Mouse (Mus musculus): ENCODE measurements around the gene Krt13. TPM values are rescaled to one million over a fixed set of nuclear protein-coding genes. Genes with fewer than 3 reads are reported as not detected.

The Krt13 gene
- polyA plus RNA-seq, 1 experiment from 2014 or later, result not detected

DNA sequence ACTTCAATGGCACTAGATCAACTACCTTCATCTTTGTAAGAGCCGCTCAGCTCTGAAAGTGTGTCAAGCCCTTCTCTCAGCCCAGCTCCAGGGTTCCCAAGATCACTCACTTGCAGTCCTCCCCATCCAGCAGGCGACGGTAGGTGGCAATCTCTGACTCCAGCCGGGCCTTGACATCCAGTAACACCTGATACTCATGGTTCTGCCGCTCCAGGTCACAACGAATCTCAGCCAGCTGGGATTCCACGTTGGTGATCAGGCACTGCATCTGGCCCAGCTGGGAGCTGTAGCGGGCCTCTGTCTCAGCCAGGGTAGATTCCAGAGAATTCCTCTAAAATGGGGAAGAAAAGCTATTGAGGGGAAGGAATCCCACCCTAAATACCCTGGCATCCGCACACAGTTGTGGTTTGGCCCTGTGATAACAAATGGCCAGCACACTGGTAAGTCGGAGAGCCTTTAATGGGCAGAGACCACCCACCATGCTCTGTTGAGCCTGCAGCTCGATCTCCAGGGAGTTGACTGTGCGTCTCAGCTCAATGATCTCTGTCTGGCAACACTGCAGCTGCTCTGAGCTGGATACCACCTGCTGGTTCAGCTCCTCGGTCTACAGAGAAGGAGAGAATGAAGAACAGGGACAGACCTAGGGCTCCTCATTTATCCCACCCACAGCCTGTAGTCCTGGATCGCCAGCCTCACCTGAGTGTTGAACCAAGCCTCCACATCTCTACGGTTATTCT is 18.5 kb downstream of the Krt13 start:
- Histone ChIP-seq H3K4me3 (no peak overlapping the region), H3K27me3 (no peaks in the 10 kb centered on the region), H3K4me2 (no peak overlapping the region), H3K9ac (no peak overlapping the region), H3K4me1 (no peaks in the 10 kb centered on the region), H3K9me3 (replicated peaks) (no peaks in the 10 kb centered on the region), H3K36me3 (ENCODE audit: poor library complexity, severe bottlenecking) (no peaks in the 10 kb centered on the region), H3K27ac (no peak overlapping the region)
- 72% methylated on average over 15 of the region's 15 CpGs for WGBS
- ATAC-seq, result no peak

DNA sequence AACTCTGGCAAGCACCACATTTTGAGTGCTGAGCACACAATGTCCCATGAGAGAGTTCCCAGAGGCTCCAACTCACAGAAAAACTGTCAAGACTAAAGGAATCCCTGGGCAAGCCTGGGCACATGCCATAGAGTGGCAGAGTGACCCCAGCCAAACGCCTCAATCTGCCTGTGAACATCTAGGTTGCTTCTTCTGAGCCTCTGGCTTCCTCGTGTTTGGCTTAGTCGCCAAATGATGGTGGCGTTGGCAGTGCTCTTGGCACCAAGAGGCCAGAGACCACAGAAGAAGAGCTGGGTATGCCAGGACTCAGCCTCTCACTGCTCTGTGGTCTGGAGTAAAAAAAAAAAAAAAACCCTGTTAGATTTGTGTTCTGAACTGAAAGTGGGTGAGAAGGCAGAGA is 21.0 kb downstream of the Krt13 start:
- no peak overlapping the region for H3K9ac ChIP-seq

GRCm38 (mm10) chr11:100097819-100098218 is 23.5 kb downstream of the Krt13 start:
- H3K4me2 ChIP-seq, result no peak overlapping the region
- H3K27ac ChIP-seq, result no peak overlapping the region
- no peaks in the 10 kb centered on the region for H3K4me1 ChIP-seq
- no peak overlapping the region for H3K4me3 ChIP-seq
- ATAC-seq, result no peak
- no peaks in the 10 kb centered on the region for H3K9me3 ChIP-seq (replicated peaks)
- 85% methylated on average over 9 of the region's 9 CpGs for WGBS
- no peak overlapping the region for H3K9ac ChIP-seq
- H3K36me3 ChIP-seq (ENCODE audit: poor library complexity, severe bottlenecking), result no peaks in the 10 kb centered on the region
- H3K27me3 ChIP-seq, result no peaks in the 10 kb centered on the region

More for the DNA sequence above, 21.0 kb downstream of the Krt13 start:
- Histone ChIP-seq H3K36me3 (ENCODE audit: poor library complexity, severe bottlenecking) (no peaks in the 10 kb centered on the region), H3K9me3 (replicated peaks) (no peaks in the 10 kb centered on the region), H3K4me2 (no peak overlapping the region), H3K4me1 (no peaks in the 10 kb centered on the region), H3K27me3 (no peaks in the 10 kb centered on the region), H3K4me3 (no peak overlapping the region), H3K27ac (no peak overlapping the region)
- WGBS, result 78% methylated on average over 4 of the region's 4 CpGs
- ATAC-seq, result no peak

- Histone ChIP-seq H3K27me3 (no peaks in the 10 kb centered on the region), H3K36me3 (ENCODE audit: poor library complexity, severe bottlenecking) (no peaks in the 10 kb centered on the region), H3K27ac (no peak within 1 kb of the TSS), H3K4me1 (no peaks in the 10 kb centered on the region), H3K4me2 (no peak within 1 kb of the TSS), H3K9ac (no peak within 1 kb of the TSS), H3K4me3 (no peak within 1 kb of the TSS), H3K9me3 (replicated peaks) (no peaks in the 10 kb centered on the region)
- no peak for ATAC-seq
- 50% methylated on average over 9 of the region's 9 CpGs for WGBS
Observed at GRCm38 (mm10) chr11:100096141-100096540, 25.2 kb downstream of the Krt13 start, which contains the start of gene Krt35. Krt35 (minus strand) TSS chr11:100096241.

DNA sequence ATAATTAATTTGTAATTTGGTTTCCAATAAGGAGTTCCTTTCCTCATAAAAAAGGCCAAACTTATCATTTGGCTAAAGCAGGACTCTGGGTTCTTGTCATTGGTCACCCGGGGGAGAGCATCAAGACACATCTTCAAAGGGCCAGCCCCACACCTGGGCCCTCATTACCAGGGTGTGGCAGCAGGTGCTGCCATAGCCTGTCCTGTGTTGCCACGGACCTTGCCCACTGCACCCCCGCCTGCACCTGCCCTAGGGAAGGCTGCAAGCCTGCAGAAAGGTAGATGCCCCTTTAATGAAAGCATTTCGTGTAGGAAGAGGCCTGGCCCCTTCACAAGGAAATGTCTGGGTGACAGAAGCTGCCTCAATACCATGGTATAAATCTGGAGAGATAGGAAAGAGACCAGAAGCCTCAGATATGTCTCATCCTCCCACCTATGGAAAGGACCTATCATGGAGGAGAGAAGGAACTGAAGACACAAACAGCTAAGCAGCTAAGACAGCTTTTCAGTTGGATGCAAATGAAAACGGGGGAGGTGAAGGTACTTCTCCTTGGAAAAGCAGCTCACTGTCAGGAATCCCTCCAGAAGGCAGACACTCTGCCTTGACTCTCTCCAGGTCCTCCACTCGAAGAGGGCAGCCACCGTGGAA is 32.9 kb downstream of the Krt13 start:
- Histone ChIP-seq H3K27ac (no peak overlapping the region), H3K4me3 (no peak overlapping the region), H3K9ac (no peak overlapping the region), H3K27me3 (no peaks in the 10 kb centered on the region), H3K9me3 (replicated peaks) (no peaks in the 10 kb centered on the region), H3K4me1 (no peaks in the 10 kb centered on the region), H3K36me3 (ENCODE audit: poor library complexity, severe bottlenecking) (no peaks in the 10 kb centered on the region), H3K4me2 (no peak overlapping the region)
- no peak for ATAC-seq
- 73% methylated on average over 7 of the region's 7 CpGs for WGBS

DNA sequence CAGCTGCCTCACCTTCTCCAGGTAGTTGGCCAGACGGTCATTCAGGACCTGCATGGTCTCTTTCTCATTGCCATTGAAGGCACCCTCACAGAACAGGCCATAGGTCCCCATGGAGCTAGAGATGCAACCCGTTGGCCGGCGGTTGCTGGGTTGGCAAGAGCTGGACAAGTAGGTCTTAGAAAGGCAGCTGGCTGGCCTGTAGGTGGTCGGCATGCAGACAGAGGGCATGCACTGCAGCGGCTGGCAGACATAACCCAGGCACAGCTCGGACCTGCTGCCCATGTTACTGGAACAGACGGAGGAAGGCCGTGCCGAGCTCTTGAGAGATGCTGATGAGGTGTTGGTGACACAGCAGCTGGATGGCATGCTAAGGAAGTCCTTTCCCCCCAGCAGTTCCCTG is 33.5 kb downstream of the Krt13 start, which contains the start of gene Krt32:
Gene Krt32 (minus strand): TSS at position 366 of the 400 bp plus-strand sequence.
- H3K27me3 ChIP-seq, result no peaks in the 10 kb centered on the region
- no peaks in the 10 kb centered on the region for H3K36me3 ChIP-seq (ENCODE audit: poor library complexity, severe bottlenecking)
- 93% methylated on average over 10 of the region's 10 CpGs for WGBS
- no peaks in the 10 kb centered on the region for H3K9me3 ChIP-seq (replicated peaks)
- H3K4me3 ChIP-seq, result no peak within 1 kb of the TSS
- no peak for ATAC-seq
- no peaks in the 10 kb centered on the region for H3K4me1 ChIP-seq
- H3K9ac ChIP-seq, result no peak within 1 kb of the TSS
- no peak within 1 kb of the TSS for H3K4me2 ChIP-seq
- H3K27ac ChIP-seq, result no peak within 1 kb of the TSS

- H3K36me3 ChIP-seq (ENCODE audit: poor library complexity, severe bottlenecking), result no peaks in the 10 kb centered on the region
- no peak overlapping the region for H3K9ac ChIP-seq
- H3K4me3 ChIP-seq, result no peak overlapping the region
- no peaks in the 10 kb centered on the region for H3K27me3 ChIP-seq
- H3K27ac ChIP-seq, result no peak overlapping the region
- no peak for ATAC-seq
- H3K4me2 ChIP-seq, result no peak overlapping the region
- no peaks in the 10 kb centered on the region for H3K9me3 ChIP-seq (replicated peaks)
- H3K4me1 ChIP-seq, result no peaks in the 10 kb centered on the region
- whole genome bisulfite sequencing, result 70% methylated on average over 1 of the region's 1 CpGs
Observed at GRCm38 (mm10) chr11:100073873-100074272, 47.5 kb downstream of the Krt13 start.

Other genes starting within 250 kb of the Krt13 start
- gene Krtap9-1, start 248.2 kb downstream of the Krt13 start, polyA plus RNA-seq (2015; fragmentation: Nextera tagmentation; extraction: Ambion mirVana), result not detected in 2 replicates
- not detected in 2 replicates for gene Gm11567, start 242.4 kb downstream of the Krt13 start, polyA plus RNA-seq (2015; fragmentation: Nextera tagmentation; extraction: Ambion mirVana)
- not detected in 2 replicates for gene Krtap31-1, start 213.6 kb downstream of the Krt13 start, polyA plus RNA-seq (2015; fragmentation: Nextera tagmentation; extraction: Ambion mirVana)
- not detected in 2 replicates for gene Gm11565, start 206.8 kb downstream of the Krt13 start, polyA plus RNA-seq (2015; fragmentation: Nextera tagmentation; extraction: Ambion mirVana)
- not detected in 2 replicates for gene Krtap31-2, start 185.3 kb downstream of the Krt13 start, polyA plus RNA-seq (2015; fragmentation: Nextera tagmentation; extraction: Ambion mirVana)
- not detected in 2 replicates for gene Krtap9-5, start 173.1 kb downstream of the Krt13 start, polyA plus RNA-seq (2015; fragmentation: Nextera tagmentation; extraction: Ambion mirVana)
- gene Krtap29-1, start 142.5 kb downstream of the Krt13 start, polyA plus RNA-seq (2015; fragmentation: Nextera tagmentation; extraction: Ambion mirVana), result not detected in 2 replicates
- gene Krtap16-1, start 135.0 kb downstream of the Krt13 start, polyA plus RNA-seq (2015; fragmentation: Nextera tagmentation; extraction: Ambion mirVana), result not detected in 2 replicates
- gene Krtap17-1, start 127.6 kb downstream of the Krt13 start, polyA plus RNA-seq (2015; fragmentation: Nextera tagmentation; extraction: Ambion mirVana), result not detected in 2 replicates
- gene Krt33a, start 105.4 kb downstream of the Krt13 start, polyA plus RNA-seq (2015; fragmentation: Nextera tagmentation; extraction: Ambion mirVana), result not detected in 2 replicates
- not detected in 2 replicates for gene Krt33b, start 91.7 kb downstream of the Krt13 start, polyA plus RNA-seq (2015; fragmentation: Nextera tagmentation; extraction: Ambion mirVana)
- gene Krt34, start 80.0 kb downstream of the Krt13 start, polyA plus RNA-seq (2015; fragmentation: Nextera tagmentation; extraction: Ambion mirVana), result not detected in 2 replicates
- gene Krt31, start 71.0 kb downstream of the Krt13 start, polyA plus RNA-seq (2015; fragmentation: Nextera tagmentation; extraction: Ambion mirVana), result not detected in 2 replicates
- not detected in 2 replicates for gene Krt32, start 33.3 kb downstream of the Krt13 start, polyA plus RNA-seq (2015; fragmentation: Nextera tagmentation; extraction: Ambion mirVana)
- not detected in 2 replicates for gene Krt35, start 25.3 kb downstream of the Krt13 start, polyA plus RNA-seq (2015; fragmentation: Nextera tagmentation; extraction: Ambion mirVana)
- not detected in 2 replicates for gene Krt36, start 15.9 kb downstream of the Krt13 start, polyA plus RNA-seq (2015; fragmentation: Nextera tagmentation; extraction: Ambion mirVana)
- 0.34 and 0.35 TPM in 2 replicates for gene Krt15, start 14.4 kb upstream of the Krt13 start, polyA plus RNA-seq (2015; fragmentation: Nextera tagmentation; extraction: Ambion mirVana)
- 0.23 and 0.49 TPM in 2 replicates for gene Krt19, start 27.1 kb upstream of the Krt13 start, polyA plus RNA-seq (2015; fragmentation: Nextera tagmentation; extraction: Ambion mirVana)
- gene Krt9, start 71.7 kb upstream of the Krt13 start, polyA plus RNA-seq (2015; fragmentation: Nextera tagmentation; extraction: Ambion mirVana), result not detected in 2 replicates
- gene Krt14, start 86.0 kb upstream of the Krt13 start, polyA plus RNA-seq (2015; fragmentation: Nextera tagmentation; extraction: Ambion mirVana), result 0.13 and 0.38 TPM in 2 replicates
- not detected in 2 replicates for gene Krt16, start 127.3 kb upstream of the Krt13 start, polyA plus RNA-seq (2015; fragmentation: Nextera tagmentation; extraction: Ambion mirVana)
- gene Krt17, start 139.5 kb upstream of the Krt13 start, polyA plus RNA-seq (2015; fragmentation: Nextera tagmentation; extraction: Ambion mirVana), result 0.19 and 0.37 TPM in 2 replicates
- not detected in 2 replicates for gene Krt42, start 148.3 kb upstream of the Krt13 start, polyA plus RNA-seq (2015; fragmentation: Nextera tagmentation; extraction: Ambion mirVana)
- gene Eif1, start 198.3 kb upstream of the Krt13 start, polyA plus RNA-seq (2015; fragmentation: Nextera tagmentation; extraction: Ambion mirVana), result 1,595 and 1,677 TPM in 2 replicates
- 0.56 and 0.89 TPM in 2 replicates for gene Gast, start 212.8 kb upstream of the Krt13 start, polyA plus RNA-seq (2015; fragmentation: Nextera tagmentation; extraction: Ambion mirVana)
- 93.7 and 98.5 TPM in 2 replicates for gene Hap1, start 234.6 kb upstream of the Krt13 start, polyA plus RNA-seq (2015; fragmentation: Nextera tagmentation; extraction: Ambion mirVana)

Measured in forebrain, embryonic 13.5 days (tissue).